Mouse (Mus musculus): ENCODE data around the gene Ttc25. TPM values are rescaled to one million over a fixed set of nuclear protein-coding genes. Genes with fewer than 3 reads are reported as not detected.
"Not testable (repeated sequence)": the region's sequence is repeated elsewhere in the genome, so short reads cannot be mapped to it uniquely, and the experiment has no call there.

The Ttc25 gene
- polyA plus RNA-seq, 1 experiment from 2014 or later, result 0.26 TPM

- Histone ChIP-seq H3K4me1 (replicated peaks; ENCODE audit: control insufficient read depth, insufficient read depth, low read length) (peaks cover 8% of the 10 kb centered on the region), H3K9me3 (ENCODE audit: control insufficient read depth, low read length) (no peaks in the 10 kb centered on the region), H3K9ac (ENCODE audit: low read depth, low read length) (no peak overlapping the region), H3K4me2 (no peak overlapping the region), H3K27me3 (replicated peaks; ENCODE audit: control insufficient read depth, insufficient read depth, low read length) (no peaks in the 10 kb centered on the region), H3K27ac (ENCODE audit: low read depth, low read length) (no peak overlapping the region), H3K36me3 (ENCODE audit: control insufficient read depth, insufficient read depth, low read length) (peaks cover 33% of the 10 kb centered on the region), H3K4me3 (ENCODE audit: low read depth, low read length) (no peak overlapping the region)
- DNase-seq (ENCODE audit: low spot score) (no peak), ATAC-seq (replicated peaks; ENCODE audit: low FRiP score) (no peak)
- WGBS, result 90% methylated on average over 9 of the region's 9 CpGs
Measured at GRCm38 (mm10) chr11:100579116-100579799, 33.9 kb downstream of the Ttc25 start.

DNA sequence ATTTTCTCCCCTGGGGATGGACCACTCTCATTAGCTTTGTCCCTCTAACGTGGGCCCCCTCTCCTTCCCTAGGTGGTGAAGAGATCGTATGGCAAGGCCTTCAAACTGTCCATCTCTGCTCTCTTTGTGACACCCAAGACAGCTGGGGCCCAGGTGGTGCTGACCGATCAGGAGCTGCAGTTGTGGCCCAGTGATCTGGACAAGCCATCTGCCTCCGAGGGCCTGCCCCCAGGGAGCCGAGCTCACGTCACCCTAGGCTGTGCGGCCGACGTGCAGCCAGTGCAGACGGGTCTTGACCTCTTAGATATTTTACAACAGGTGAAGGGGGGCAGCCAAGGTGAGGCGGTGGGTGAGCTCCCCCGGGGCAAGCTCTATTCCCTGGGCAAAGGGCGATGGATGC lies 34.9 kb downstream of the Ttc25 start:
- 87% methylated on average over 13 of the region's 13 CpGs for WGBS
- H3K36me3 ChIP-seq (ENCODE audit: control insufficient read depth, insufficient read depth, low read length), result peaks cover 37% of the 10 kb centered on the region
- H3K27ac ChIP-seq (ENCODE audit: low read depth, low read length), result no peak overlapping the region
- H3K9me3 ChIP-seq (ENCODE audit: control insufficient read depth, low read length), result no peaks in the 10 kb centered on the region
- ATAC-seq (replicated peaks; ENCODE audit: low FRiP score), result no peak
- no peak overlapping the region for H3K4me2 ChIP-seq
- no peak overlapping the region for H3K4me3 ChIP-seq (ENCODE audit: low read depth, low read length)
- DNase-seq (ENCODE audit: low spot score), result no peak
- peaks cover 4% of the 10 kb centered on the region for H3K4me1 ChIP-seq (replicated peaks; ENCODE audit: control insufficient read depth, insufficient read depth, low read length)
- H3K9ac ChIP-seq (ENCODE audit: low read depth, low read length), result no peak overlapping the region
- no peaks in the 10 kb centered on the region for H3K27me3 ChIP-seq (replicated peaks; ENCODE audit: control insufficient read depth, insufficient read depth, low read length)

DNA sequence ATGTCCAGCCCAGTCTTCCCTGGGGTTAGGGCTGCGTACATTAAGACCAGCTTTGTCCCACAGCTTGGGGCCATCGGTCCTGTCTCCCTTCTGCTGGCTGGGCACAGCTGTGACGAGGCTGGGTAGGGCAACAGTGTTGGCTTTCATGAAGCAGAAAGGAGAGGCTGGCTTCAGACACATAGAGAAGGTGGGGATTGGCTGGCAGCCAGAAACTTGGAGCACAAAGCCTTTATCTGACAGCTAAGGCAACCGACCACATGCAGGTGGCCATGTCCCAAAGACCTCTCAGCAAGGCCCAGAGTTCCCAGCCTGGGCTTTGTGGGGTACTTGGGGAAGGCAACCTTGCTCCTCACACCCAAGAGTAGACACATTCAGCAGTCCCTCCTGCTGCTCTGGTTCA lies 36.3 kb downstream of the Ttc25 start:
- no peaks in the 10 kb centered on the region for H3K4me1 ChIP-seq (replicated peaks; ENCODE audit: control insufficient read depth, insufficient read depth, low read length)
- no peaks in the 10 kb centered on the region for H3K9me3 ChIP-seq (ENCODE audit: control insufficient read depth, low read length)
- 89% methylated on average over 4 of the region's 4 CpGs for WGBS
- H3K27me3 ChIP-seq (replicated peaks; ENCODE audit: control insufficient read depth, insufficient read depth, low read length), result no peaks in the 10 kb centered on the region
- no peak overlapping the region for H3K9ac ChIP-seq (ENCODE audit: low read depth, low read length)
- H3K36me3 ChIP-seq (ENCODE audit: control insufficient read depth, insufficient read depth, low read length), result peaks cover 46% of the 10 kb centered on the region
- H3K4me3 ChIP-seq (ENCODE audit: low read depth, low read length), result no peak overlapping the region
- no peak for DNase-seq (ENCODE audit: low spot score)
- H3K27ac ChIP-seq (ENCODE audit: low read depth, low read length), result no peak overlapping the region
- H3K4me2 ChIP-seq, result no peak overlapping the region
- no peak for ATAC-seq (replicated peaks; ENCODE audit: low FRiP score)

DNA sequence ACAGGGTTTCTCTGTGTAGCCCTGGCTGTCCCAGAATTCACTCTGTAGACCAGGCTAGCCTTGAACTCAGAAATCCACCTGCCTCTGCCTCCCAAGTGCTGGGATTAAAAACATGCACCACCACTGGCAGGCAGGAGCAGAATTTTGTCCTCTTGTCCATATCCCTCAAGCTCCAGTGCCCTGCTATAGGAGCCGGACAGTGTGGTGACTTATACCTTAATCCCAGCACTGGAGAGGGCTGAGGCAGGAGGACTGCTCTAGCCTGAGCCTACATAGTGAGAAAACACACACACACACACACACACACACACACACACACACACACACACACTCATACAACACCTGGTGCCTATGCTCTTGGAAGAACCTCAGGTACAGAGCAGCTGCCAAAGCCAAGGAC lies 37.0 kb downstream of the Ttc25 start:
- not testable (repeated sequence) for H3K9me3 ChIP-seq (ENCODE audit: control insufficient read depth, low read length); H3K4me1 ChIP-seq (replicated peaks; ENCODE audit: control insufficient read depth, insufficient read depth, low read length); H3K9ac ChIP-seq (ENCODE audit: low read depth, low read length); H3K27ac ChIP-seq (ENCODE audit: low read depth, low read length); DNase-seq (ENCODE audit: low spot score); ATAC-seq (replicated peaks; ENCODE audit: low FRiP score); H3K4me2 ChIP-seq; H3K27me3 ChIP-seq (replicated peaks; ENCODE audit: control insufficient read depth, insufficient read depth, low read length); H3K4me3 ChIP-seq (ENCODE audit: low read depth, low read length)
- peaks cover 52% of the 10 kb centered on the region for H3K36me3 ChIP-seq (ENCODE audit: control insufficient read depth, insufficient read depth, low read length)
- 100% methylated on average over 1 of the region's 1 CpGs for WGBS

DNA sequence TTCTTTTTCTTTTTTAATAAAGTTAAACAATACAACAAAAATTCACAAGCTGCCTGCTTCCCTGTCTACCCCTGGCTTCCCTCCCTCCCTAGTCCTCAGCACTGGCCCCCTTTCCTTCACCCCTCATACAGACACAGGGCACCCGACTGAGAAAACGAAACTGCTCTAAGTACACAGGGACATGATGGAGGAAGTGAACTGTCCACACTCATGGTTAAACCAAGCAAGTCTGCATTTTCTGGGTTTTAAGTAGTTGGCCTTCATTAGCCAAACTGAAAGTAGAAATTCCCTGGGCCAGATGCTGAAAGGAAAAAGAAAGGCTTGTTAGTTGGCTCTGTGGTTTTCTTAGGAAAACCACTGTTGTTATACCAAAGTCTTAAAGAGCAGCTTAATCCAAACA lies 37.4 kb downstream of the Ttc25 start:
- ATAC-seq (replicated peaks; ENCODE audit: low FRiP score) (no peak), DNase-seq (ENCODE audit: low spot score) (no peak)
- no peak overlapping the region for H3K4me3 ChIP-seq (ENCODE audit: low read depth, low read length)
- no peaks in the 10 kb centered on the region for H3K4me1 ChIP-seq (replicated peaks; ENCODE audit: control insufficient read depth, insufficient read depth, low read length)
- H3K9ac ChIP-seq (ENCODE audit: low read depth, low read length), result no peak overlapping the region
- H3K27me3 ChIP-seq (replicated peaks; ENCODE audit: control insufficient read depth, insufficient read depth, low read length), result no peaks in the 10 kb centered on the region
- no peak overlapping the region for H3K27ac ChIP-seq (ENCODE audit: low read depth, low read length)
- WGBS, result 92% methylated on average over 2 of the region's 2 CpGs
- H3K4me2 ChIP-seq, result no peak overlapping the region
- H3K9me3 ChIP-seq (ENCODE audit: control insufficient read depth, low read length), result no peaks in the 10 kb centered on the region
- H3K36me3 ChIP-seq (ENCODE audit: control insufficient read depth, insufficient read depth, low read length), result peaks cover 56% of the 10 kb centered on the region

GRCm38 (mm10) chr11:100584561-100584961 lies 39.2 kb downstream of the Ttc25 start:
- Histone ChIP-seq H3K9ac (ENCODE audit: low read depth, low read length) (no peak overlapping the region), H3K9me3 (ENCODE audit: control insufficient read depth, low read length) (no peaks in the 10 kb centered on the region), H3K27me3 (replicated peaks; ENCODE audit: control insufficient read depth, insufficient read depth, low read length) (no peaks in the 10 kb centered on the region), H3K4me3 (ENCODE audit: low read depth, low read length) (no peak overlapping the region), H3K4me1 (replicated peaks; ENCODE audit: control insufficient read depth, insufficient read depth, low read length) (no peaks in the 10 kb centered on the region), H3K27ac (ENCODE audit: low read depth, low read length) (no peak overlapping the region), H3K36me3 (ENCODE audit: control insufficient read depth, insufficient read depth, low read length) (peaks cover 63% of the 10 kb centered on the region), H3K4me2 (no peak overlapping the region)
- WGBS, result 89% methylated on average over 7 of the region's 7 CpGs
- ATAC-seq (replicated peaks; ENCODE audit: low FRiP score) (no peak), DNase-seq (ENCODE audit: low spot score) (no peak)

- DNase-seq (ENCODE audit: low spot score) (no peak), ATAC-seq (replicated peaks; ENCODE audit: low FRiP score) (no peak)
- Histone ChIP-seq H3K27me3 (replicated peaks; ENCODE audit: control insufficient read depth, insufficient read depth, low read length) (no peaks in the 10 kb centered on the region), H3K4me1 (replicated peaks; ENCODE audit: control insufficient read depth, insufficient read depth, low read length) (no peaks in the 10 kb centered on the region), H3K36me3 (ENCODE audit: control insufficient read depth, insufficient read depth, low read length) (peaks cover 63% of the 10 kb centered on the region), H3K27ac (ENCODE audit: low read depth, low read length) (no peak overlapping the region), H3K9me3 (ENCODE audit: control insufficient read depth, low read length) (no peaks in the 10 kb centered on the region), H3K4me2 (no peak overlapping the region), H3K4me3 (ENCODE audit: low read depth, low read length) (no peak overlapping the region), H3K9ac (ENCODE audit: low read depth, low read length) (no peak overlapping the region)
- 97% methylated on average over 3 of the region's 3 CpGs for WGBS
Measured at GRCm38 (mm10) chr11:100585148-100585547, 39.7 kb downstream of the Ttc25 start.

DNA sequence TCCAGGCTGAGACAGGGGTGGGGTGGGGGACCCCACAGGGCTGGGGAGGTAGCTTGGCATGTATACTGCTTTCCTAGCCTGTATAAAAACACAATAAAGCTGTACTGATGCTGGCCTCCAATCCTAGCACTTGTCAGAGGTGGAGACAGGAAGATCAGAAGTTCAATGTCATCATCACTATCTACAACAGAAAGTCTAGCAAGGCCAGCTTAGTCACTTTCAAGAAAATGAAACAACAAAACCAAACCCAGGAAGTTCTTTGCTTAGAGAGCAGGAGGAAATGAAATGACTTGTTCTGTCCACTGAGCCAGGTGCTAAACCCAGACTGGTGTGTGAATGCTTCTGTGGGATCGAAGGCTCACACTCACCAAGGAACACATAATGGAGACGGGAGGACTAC lies 43.1 kb downstream of the Ttc25 start:
- Histone ChIP-seq H3K4me1 (replicated peaks; ENCODE audit: control insufficient read depth, insufficient read depth, low read length) (no peaks in the 10 kb centered on the region), H3K4me3 (ENCODE audit: low read depth, low read length) (no peak overlapping the region), H3K9ac (ENCODE audit: low read depth, low read length) (no peak overlapping the region), H3K36me3 (ENCODE audit: control insufficient read depth, insufficient read depth, low read length) (peaks cover 74% of the 10 kb centered on the region), H3K4me2 (no peak overlapping the region), H3K27ac (ENCODE audit: low read depth, low read length) (no peak overlapping the region), H3K27me3 (replicated peaks; ENCODE audit: control insufficient read depth, insufficient read depth, low read length) (no peaks in the 10 kb centered on the region), H3K9me3 (ENCODE audit: control insufficient read depth, low read length) (no peaks in the 10 kb centered on the region)
- WGBS, result 90% methylated on average over 2 of the region's 2 CpGs
- DNase-seq (ENCODE audit: low spot score) (no peak), ATAC-seq (replicated peaks; ENCODE audit: low FRiP score) (no peak)

GRCm38 (mm10) chr11:100592346-100593046 lies 47.1 kb downstream of the Ttc25 start:
- no peak overlapping the region for H3K4me3 ChIP-seq (ENCODE audit: low read depth, low read length)
- H3K4me1 ChIP-seq (replicated peaks; ENCODE audit: control insufficient read depth, insufficient read depth, low read length), result no peaks in the 10 kb centered on the region
- peaks cover 61% of the 10 kb centered on the region for H3K36me3 ChIP-seq (ENCODE audit: control insufficient read depth, insufficient read depth, low read length)
- H3K9ac ChIP-seq (ENCODE audit: low read depth, low read length), result no peak overlapping the region
- ATAC-seq (replicated peaks; ENCODE audit: low FRiP score) (no peak), DNase-seq (ENCODE audit: low spot score) (no peak)
- no peak overlapping the region for H3K4me2 ChIP-seq
- 92% methylated on average over 11 of the region's 11 CpGs for WGBS
- H3K27me3 ChIP-seq (replicated peaks; ENCODE audit: control insufficient read depth, insufficient read depth, low read length), result no peaks in the 10 kb centered on the region
- H3K9me3 ChIP-seq (ENCODE audit: control insufficient read depth, low read length), result no peaks in the 10 kb centered on the region
- H3K27ac ChIP-seq (ENCODE audit: low read depth, low read length), result no peak overlapping the region

Data from liver, embryonic 11.5 days (tissue).